Mouse (Mus musculus): ENCODE measurements around the gene Cyb5d1. TPM values are rescaled to one million over a fixed set of nuclear protein-coding genes. Genes with fewer than 3 reads are reported as not detected.
A peak's percentile ranks its signal among the peaks of the same experiment; 100 is the strongest.

Cyb5d1 gene
- polyA plus RNA-seq, 2 experiments = 7.3 to 8.3 TPM

GRCm38 (mm10) chr11:69431829-69432639 is 36.6 kb upstream of the Cyb5d1 start:
- Histone ChIP-seq H3K4me1 (replicated peaks; ENCODE audit: control insufficient read depth in 2 of 2, insufficient read depth in 2 of 2, low read length in 1 of 2) (peaks cover 0 to 2% of the 10 kb centered on the region in 2 experiments; a peak in 1 of 4 replicates), H3K9me3 (ENCODE audit: control insufficient read depth, low read length) (no peaks in the 10 kb centered on the region), H3K27me3 (ENCODE audit: control insufficient read depth, insufficient read depth, low read length) (no peaks in the 10 kb centered on the region), H3K4me3 (ENCODE audit: insufficient read depth in 1 of 2, low read depth in 2 of 2, low read length in 2 of 2) (no peak overlapping the region), H3K9ac (replicated peaks) (no peak overlapping the region), H3K4me2 (ENCODE audit: low read depth) (no peak overlapping the region), H3K27ac (no peak overlapping the region), H3K36me3 (replicated peaks; ENCODE audit: control insufficient read depth, insufficient read depth, low read depth) (no peaks in the 10 kb centered on the region)
- ATAC-seq (ENCODE audit: insufficient read depth) (no peak), DNase-seq (ENCODE audit: low read depth in 3 of 3, low spot score in 3 of 3) (peak in 2 of 3 experiments; percentile 37)
- 30% methylated on average over 11 of the region's 11 CpGs for WGBS (ENCODE audit: insufficient replicate concordance)
- TF ChIP-seq CTCF (IDR thresholded peaks at IDR 0.05; ENCODE audit: low read depth) = peak; percentile 79
- no peak for TF ChIP-seq EP300 (IDR thresholded peaks at IDR 0.05; ENCODE audit: low read depth)

GRCm38 (mm10) chr11:69430631-69431030 is 35.2 kb upstream of the Cyb5d1 start:
- Histone ChIP-seq H3K27me3 (ENCODE audit: control insufficient read depth, insufficient read depth, low read length) (no peaks in the 10 kb centered on the region), H3K36me3 (replicated peaks; ENCODE audit: control insufficient read depth, insufficient read depth, low read depth) (no peaks in the 10 kb centered on the region), H3K9ac (replicated peaks) (no peak overlapping the region), H3K4me2 (ENCODE audit: low read depth) (no peak overlapping the region), H3K4me3 (ENCODE audit: insufficient read depth in 1 of 2, low read depth in 2 of 2, low read length in 2 of 2) (no peak overlapping the region), H3K27ac (no peak overlapping the region), H3K4me1 (replicated peaks; ENCODE audit: control insufficient read depth in 2 of 2, insufficient read depth in 2 of 2, low read length in 1 of 2) (peaks cover 7 to 8% of the 10 kb centered on the region in 2 experiments), H3K9me3 (ENCODE audit: control insufficient read depth, low read length) (no peaks in the 10 kb centered on the region)
- 81% methylated on average over 15 of the region's 15 CpGs for WGBS (ENCODE audit: insufficient replicate concordance)
- DNase-seq (ENCODE audit: low read depth in 3 of 3, low spot score in 3 of 3) (no peak), ATAC-seq (ENCODE audit: insufficient read depth) (no peak)
- TF ChIP-seq EP300 (IDR thresholded peaks at IDR 0.05; ENCODE audit: low read depth) = no peak
- TF ChIP-seq CTCF (IDR thresholded peaks at IDR 0.05; ENCODE audit: low read depth) = no peak

GRCm38 (mm10) chr11:69429313-69429712 is 33.9 kb upstream of the Cyb5d1 start:
- Histone ChIP-seq H3K27me3 (ENCODE audit: control insufficient read depth, insufficient read depth, low read length) (no peaks in the 10 kb centered on the region), H3K9ac (replicated peaks) (no peak overlapping the region), H3K27ac (no peak overlapping the region), H3K4me1 (replicated peaks; ENCODE audit: control insufficient read depth in 2 of 2, insufficient read depth in 2 of 2, low read length in 1 of 2) (peaks cover 7 to 9% of the 10 kb centered on the region in 2 experiments), H3K4me2 (ENCODE audit: low read depth) (no peak overlapping the region), H3K36me3 (replicated peaks; ENCODE audit: control insufficient read depth, insufficient read depth, low read depth) (no peaks in the 10 kb centered on the region), H3K4me3 (ENCODE audit: insufficient read depth in 1 of 2, low read depth in 2 of 2, low read length in 2 of 2) (no peak overlapping the region), H3K9me3 (ENCODE audit: control insufficient read depth, low read length) (no peaks in the 10 kb centered on the region)
- ATAC-seq (ENCODE audit: insufficient read depth) = no peak
- no peak for DNase-seq (ENCODE audit: low read depth in 3 of 3, low spot score in 3 of 3)
- 25% methylated on average over 2 of the region's 2 CpGs for WGBS (ENCODE audit: insufficient replicate concordance)
- TF ChIP-seq EP300 (IDR thresholded peaks at IDR 0.05; ENCODE audit: low read depth) (no peak), CTCF (IDR thresholded peaks at IDR 0.05; ENCODE audit: low read depth) (no peak)

GRCm38 (mm10) chr11:69428751-69429150 is 33.3 kb upstream of the Cyb5d1 start:
- no peak overlapping the region for H3K9ac ChIP-seq (replicated peaks)
- no peaks in the 10 kb centered on the region for H3K36me3 ChIP-seq (replicated peaks; ENCODE audit: control insufficient read depth, insufficient read depth, low read depth)
- H3K4me2 ChIP-seq (ENCODE audit: low read depth) = no peak overlapping the region
- no peak overlapping the region for H3K4me3 ChIP-seq (ENCODE audit: insufficient read depth in 1 of 2, low read depth in 2 of 2, low read length in 2 of 2)
- ATAC-seq (ENCODE audit: insufficient read depth) (no peak), DNase-seq (ENCODE audit: low read depth in 3 of 3, low spot score in 3 of 3) (peak in 2 of 3 experiments; percentile 37 to 42)
- WGBS (ENCODE audit: insufficient replicate concordance) = 25% methylated on average over 4 of the region's 4 CpGs
- H3K9me3 ChIP-seq (ENCODE audit: control insufficient read depth, low read length) = no peaks in the 10 kb centered on the region
- no peaks in the 10 kb centered on the region for H3K27me3 ChIP-seq (ENCODE audit: control insufficient read depth, insufficient read depth, low read length)
- H3K4me1 ChIP-seq (replicated peaks; ENCODE audit: control insufficient read depth in 2 of 2, insufficient read depth in 2 of 2, low read length in 1 of 2) = peaks cover 7 to 14% of the 10 kb centered on the region in 2 experiments
- H3K27ac ChIP-seq = no peak overlapping the region
- TF ChIP-seq EP300 (IDR thresholded peaks at IDR 0.05; ENCODE audit: low read depth) (no peak), CTCF (IDR thresholded peaks at IDR 0.05; ENCODE audit: low read depth) (no peak)

- 12% methylated on average over 2 of the region's 2 CpGs for WGBS (ENCODE audit: insufficient replicate concordance)
- H3K9me3 ChIP-seq (ENCODE audit: control insufficient read depth, low read length) = no peaks in the 10 kb centered on the region
- ATAC-seq (ENCODE audit: insufficient read depth) = no peak
These were observed 30.8 kb upstream of the Cyb5d1 start for GRCm38 (mm10) chr11:69426246-69426645.

More at GRCm38 (mm10) chr11:69426246-69426645, 30.8 kb upstream of the Cyb5d1 start:
- Histone ChIP-seq H3K4me1 (replicated peaks; ENCODE audit: control insufficient read depth in 2 of 2, insufficient read depth in 2 of 2, low read length in 1 of 2) (peaks cover 7 to 18% of the 10 kb centered on the region in 2 experiments), H3K4me2 (ENCODE audit: low read depth) (no peak overlapping the region), H3K36me3 (replicated peaks; ENCODE audit: control insufficient read depth, insufficient read depth, low read depth) (no peaks in the 10 kb centered on the region), H3K9ac (replicated peaks) (no peak overlapping the region; the same call in 1 of the 2 replicates), H3K27me3 (ENCODE audit: control insufficient read depth, insufficient read depth, low read length) (peaks cover 15% of the 10 kb centered on the region), H3K27ac (no peak overlapping the region), H3K4me3 (ENCODE audit: insufficient read depth in 1 of 2, low read depth in 2 of 2, low read length in 2 of 2) (no peak overlapping the region)
- no peak for DNase-seq (ENCODE audit: low read depth in 3 of 3, low spot score in 3 of 3)
- TF ChIP-seq EP300 (IDR thresholded peaks at IDR 0.05; ENCODE audit: low read depth) (no peak), CTCF (IDR thresholded peaks at IDR 0.05; ENCODE audit: low read depth) (no peak)

Data from liver, embryonic 14.5 days (tissue).